Mouse (Mus musculus) intestine, postnatal 0 days (tissue): Measurements from ENCODE around the gene Lmtk2. TPM values are rescaled to one million over a fixed set of nuclear protein-coding genes. Genes with fewer than 3 reads are reported as not detected.
A peak's percentile ranks its signal among the peaks of the same experiment; 100 is the strongest.

Source experiments
- ATAC-seq: fragments of 200-750 bp; cut with Nextera tagmentation; 2 replicates; pipeline ENCODE4 v1.8.0; 2017; ENCODE audit warnings: mild to moderate bottlenecking, moderate TSS enrichment, moderate library complexity
- H3K27ac ChIP-seq: fragments of 300-500 bp; sonication (generic); 2 replicates; pipeline ENCODE4 v1.5.1; 2014; ENCODE audit warnings: mild to moderate bottlenecking, low read depth, low read length, moderate library complexity
- H3K27me3 ChIP-seq: fragments of 300-500 bp; sonication (generic); replicated peaks from 2 replicates; pipeline ENCODE4 v1.6.1; 2014; ENCODE audit warnings: low read length, mixed read lengths; ENCODE audit not compliant: control insufficient read depth, insufficient read depth
- H3K36me3 ChIP-seq: fragments of 300-500 bp; sonication (generic); 2 replicates; pipeline ENCODE4 v1.6.1; 2014; ENCODE audit warnings: mild to moderate bottlenecking, moderate library complexity; ENCODE audit not compliant: control insufficient read depth, insufficient read depth
- H3K4me1 ChIP-seq: fragments of 300-500 bp; sonication (generic); replicated peaks from 2 replicates; pipeline ENCODE4 v1.6.1; 2014; ENCODE audit warnings: antibody characterized with exemption, low read length, mixed read lengths; ENCODE audit not compliant: control insufficient read depth, insufficient read depth
- H3K4me2 ChIP-seq: fragments of 300-500 bp; sonication (generic); replicated peaks from 2 replicates; pipeline ENCODE4 v1.6.1; 2014; ENCODE audit warnings: low read depth, mild to moderate bottlenecking, moderate library complexity
- H3K4me3 ChIP-seq: fragments of 300-500 bp; sonication (generic); 2 replicates; pipeline ENCODE4 v1.5.1; 2014; ENCODE audit warnings: low read depth, low read length
- H3K9ac ChIP-seq: fragments of 300-500 bp; sonication (generic); 2 replicates; pipeline ENCODE4 v1.6.1; 2014; ENCODE audit warnings: mild to moderate bottlenecking, low read depth, low read length
- H3K9me3 ChIP-seq: fragments of 300-500 bp; sonication (generic); 2 replicates; pipeline ENCODE4 v1.6.1; 2016; ENCODE audit warnings: mixed run types; ENCODE audit not compliant: control insufficient read depth
- CTCF ChIP-seq: sonication (generic); IDR thresholded peaks from 2 replicates; pipeline ENCODE4 v1.5.1; 2016; ENCODE audit warnings: low read depth, mild to moderate bottlenecking, control low read depth, antibody characterized with exemption, moderate library complexity
- WGBS: fragments of 180-500 bp; shearing (Covaris S2); extraction: QIAGEN DNeasy Blood & Tissue Kit; methylation state at CpG from one replicate; pipeline ENCODE4 v1.1.7; 2014; 5-methylcytosine and 5-hydroxymethylcytosine counted together
- polyA plus RNA-seq: library from polyadenylated mRNA; unstranded; fragments of >200 nt; fragmentation: Nextera tagmentation; extraction: Ambion mirVana; gene quantifications from 2 replicates; pipeline ENCODE4 v1.2.1, GENCODE M21; 2015

The Lmtk2 gene
- polyA plus RNA-seq, 1 experiment from 2014 or later, result 4.9 TPM

DNA sequence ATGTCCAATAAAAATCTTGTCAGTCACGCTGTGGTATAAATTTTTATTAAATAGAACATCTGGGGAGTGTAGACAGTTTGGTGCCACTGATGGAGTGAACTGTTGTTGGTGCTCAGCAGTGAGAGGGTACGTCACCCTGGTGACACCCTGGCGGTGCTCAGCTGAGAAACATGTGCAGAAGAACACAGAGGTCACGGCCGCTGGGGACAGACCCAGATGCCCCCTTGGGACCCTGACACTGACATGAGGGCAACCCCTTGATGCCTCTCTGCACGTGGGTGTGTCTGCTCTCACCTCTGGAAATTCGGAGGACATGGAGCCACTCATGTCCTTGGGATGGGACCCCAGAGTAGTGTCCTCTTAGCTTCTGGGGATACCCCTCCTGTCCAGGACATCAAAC lies 94.2 kb downstream of the Lmtk2 start:
- Histone ChIP-seq H3K27ac (no peak overlapping the region), H3K4me2 (no peak overlapping the region), H3K4me3 (no peak overlapping the region), H3K9me3 (no peaks in the 10 kb centered on the region), H3K27me3 (no peaks in the 10 kb centered on the region), H3K4me1 (peaks cover 4% of the 10 kb centered on the region; the same call in 1 of the 2 replicates), H3K9ac (no peak overlapping the region), H3K36me3 (peaks cover 15% of the 10 kb centered on the region; the same call in 1 of the 2 replicates)
- TF ChIP-seq CTCF, result no peak
- WGBS, result 80% methylated on average over 7 of the region's 7 CpGs
- no peak for ATAC-seq

DNA sequence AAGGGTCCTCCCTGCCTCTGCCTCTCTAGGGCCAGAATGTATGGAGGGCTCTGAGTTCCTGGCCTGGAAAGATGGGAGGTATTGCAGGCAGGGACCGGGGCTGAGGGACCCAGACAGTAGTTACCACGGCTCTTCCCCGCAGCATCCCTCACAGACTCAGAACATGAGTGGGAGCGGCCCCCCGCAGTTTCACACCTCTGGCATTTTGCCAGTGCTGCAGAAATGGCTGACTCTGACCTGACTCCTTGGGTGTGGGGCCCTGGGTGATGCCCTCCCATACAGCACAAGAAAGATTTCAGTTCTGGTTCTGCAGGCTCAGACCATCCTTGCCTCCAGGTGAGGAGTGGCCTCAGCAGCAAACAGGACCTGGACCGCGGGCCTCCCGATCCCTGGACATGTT lies 95.3 kb downstream of the Lmtk2 start:
- H3K4me3 ChIP-seq, result no peak overlapping the region
- H3K27ac ChIP-seq, result no peak overlapping the region
- H3K4me1 ChIP-seq, result no peaks in the 10 kb centered on the region
- H3K9me3 ChIP-seq, result no peaks in the 10 kb centered on the region
- no peak overlapping the region for H3K4me2 ChIP-seq
- TF ChIP-seq CTCF, result no peak
- no peak for ATAC-seq
- WGBS, result 86% methylated on average over 8 of the region's 8 CpGs
- H3K27me3 ChIP-seq, result no peaks in the 10 kb centered on the region
- peaks cover 23% of the 10 kb centered on the region for H3K36me3 ChIP-seq
- no peak overlapping the region for H3K9ac ChIP-seq

GRCm38 (mm10) chr5:144200616-144201015 lies 100.4 kb downstream of the Lmtk2 start:
- 89% methylated on average over 11 of the region's 11 CpGs for WGBS
- TF ChIP-seq CTCF, result no peak
- no peak for ATAC-seq
- no peaks in the 10 kb centered on the region for H3K9me3 ChIP-seq
- no peaks in the 10 kb centered on the region for H3K4me1 ChIP-seq
- no peak overlapping the region for H3K27ac ChIP-seq
- H3K9ac ChIP-seq, result no peak overlapping the region
- peaks cover 59% of the 10 kb centered on the region for H3K36me3 ChIP-seq
- no peak overlapping the region for H3K4me2 ChIP-seq
- H3K27me3 ChIP-seq, result no peaks in the 10 kb centered on the region
- no peak overlapping the region for H3K4me3 ChIP-seq

DNA sequence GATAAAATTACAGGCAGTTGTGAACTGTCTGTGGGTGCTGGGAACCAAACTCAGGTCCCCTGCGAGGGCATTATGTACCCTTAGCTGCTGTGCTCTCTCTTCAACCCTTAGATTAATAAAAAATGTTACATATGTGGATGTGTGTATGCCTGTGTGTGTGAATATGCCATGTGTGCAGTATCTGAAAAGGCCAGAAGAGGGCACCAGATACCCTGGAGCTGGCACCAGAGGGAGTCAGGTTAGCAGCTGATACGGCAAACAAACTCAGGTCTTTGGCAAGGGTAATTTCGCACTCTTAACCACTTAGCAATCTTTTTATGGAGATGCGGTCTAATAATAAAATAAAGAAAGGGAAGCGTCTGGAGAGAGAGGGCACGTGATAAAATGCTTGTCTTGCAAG lies 102.2 kb downstream of the Lmtk2 start:
- H3K27ac ChIP-seq, result no peak overlapping the region
- H3K9ac ChIP-seq, result no peak overlapping the region
- H3K27me3 ChIP-seq, result no peaks in the 10 kb centered on the region
- H3K4me2 ChIP-seq, result no peak overlapping the region
- no peaks in the 10 kb centered on the region for H3K4me1 ChIP-seq
- 97% methylated on average over 6 of the region's 6 CpGs for WGBS
- no peak for ATAC-seq
- H3K9me3 ChIP-seq, result no peaks in the 10 kb centered on the region
- peaks cover 69% of the 10 kb centered on the region for H3K36me3 ChIP-seq
- H3K4me3 ChIP-seq, result no peak overlapping the region
- peak; percentile 40 for TF ChIP-seq CTCF

GRCm38 (mm10) chr5:144203398-144203959 lies 103.2 kb downstream of the Lmtk2 start:
- H3K4me3 ChIP-seq, result no peak overlapping the region
- ATAC-seq, result no peak
- WGBS, result 93% methylated on average over 10 of the region's 10 CpGs
- no peak overlapping the region for H3K9ac ChIP-seq
- no peaks in the 10 kb centered on the region for H3K27me3 ChIP-seq
- no peak for TF ChIP-seq CTCF
- no peak overlapping the region for H3K4me2 ChIP-seq
- no peaks in the 10 kb centered on the region for H3K4me1 ChIP-seq
- H3K36me3 ChIP-seq, result peaks cover 72% of the 10 kb centered on the region
- no peak overlapping the region for H3K27ac ChIP-seq
- no peaks in the 10 kb centered on the region for H3K9me3 ChIP-seq

DNA sequence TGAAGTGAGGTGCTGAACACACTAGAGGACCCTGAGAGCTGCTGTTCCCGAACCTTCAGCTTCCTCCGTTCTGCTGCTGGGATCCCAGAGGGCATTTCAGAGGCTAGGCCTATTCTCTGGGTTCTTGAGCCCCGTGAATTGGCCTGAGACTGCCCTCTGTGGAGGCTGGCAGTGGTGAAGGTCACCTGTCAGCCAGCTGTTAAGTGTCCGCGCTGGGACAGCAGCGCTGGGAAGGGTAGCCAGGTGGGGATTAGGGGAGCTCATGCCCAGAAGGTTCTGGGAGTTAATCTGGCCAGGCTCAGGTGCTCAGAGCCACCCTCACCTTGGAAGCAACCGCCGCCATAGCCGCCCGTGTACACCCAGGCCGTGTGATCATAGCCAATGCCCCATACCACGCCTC lies 104.1 kb downstream of the Lmtk2 start:
- peaks cover 75% of the 10 kb centered on the region for H3K36me3 ChIP-seq
- no peaks in the 10 kb centered on the region for H3K9me3 ChIP-seq
- no peak for ATAC-seq
- H3K27ac ChIP-seq, result no peak overlapping the region
- WGBS, result 92% methylated on average over 12 of the region's 12 CpGs
- no peak overlapping the region for H3K9ac ChIP-seq
- no peak overlapping the region for H3K4me2 ChIP-seq
- no peaks in the 10 kb centered on the region for H3K4me1 ChIP-seq
- no peak overlapping the region for H3K4me3 ChIP-seq
- TF ChIP-seq CTCF, result no peak
- H3K27me3 ChIP-seq, result no peaks in the 10 kb centered on the region

GRCm38 (mm10) chr5:144204911-144205310 lies 104.7 kb downstream of the Lmtk2 start:
- peaks cover 79% of the 10 kb centered on the region for H3K36me3 ChIP-seq
- H3K4me3 ChIP-seq, result no peak overlapping the region
- no peak overlapping the region for H3K4me2 ChIP-seq
- no peaks in the 10 kb centered on the region for H3K27me3 ChIP-seq
- ATAC-seq, result no peak
- no peak overlapping the region for H3K27ac ChIP-seq
- no peaks in the 10 kb centered on the region for H3K4me1 ChIP-seq
- H3K9ac ChIP-seq, result no peak overlapping the region
- no peaks in the 10 kb centered on the region for H3K9me3 ChIP-seq
- 82% methylated on average over 10 of the region's 10 CpGs for WGBS
- no peak for TF ChIP-seq CTCF
